Mouse (Mus musculus) kidney, embryonic 14.5 days (tissue): ENCODE measurements around the gene Axin2. TPM values are rescaled to one million over a fixed set of nuclear protein-coding genes. Genes with fewer than 3 reads are reported as not detected.

ENCODE experiments used
- ATAC-seq: fragments of 200-750 bp; cut with Nextera tagmentation; 2 replicates; pipeline ENCODE4 v1.8.0; 2017; ENCODE audit warnings: moderate number of reproducible peaks, mild to moderate bottlenecking, moderate TSS enrichment, moderate library complexity; ENCODE audit not compliant: low FRiP score, low TSS enrichment
- H3K27ac ChIP-seq: fragments of 300-500 bp; sonication (generic); 2 replicates; pipeline ENCODE4 v1.5.1; 2014; ENCODE audit warnings: low read depth, mild to moderate bottlenecking, low read length, moderate library complexity, mixed read lengths
- H3K27me3 ChIP-seq: fragments of 300-500 bp; sonication (generic); 2 replicates; pipeline ENCODE4 v1.6.1; 2014; ENCODE audit warnings: mild to moderate bottlenecking, low read length; ENCODE audit not compliant: control insufficient read depth, insufficient read depth
- H3K36me3 ChIP-seq: fragments of 300-500 bp; sonication (generic); 2 replicates; pipeline ENCODE4 v1.6.1; 2014; ENCODE audit warnings: low read length, mixed read lengths; ENCODE audit not compliant: control insufficient read depth, insufficient read depth
- H3K4me1 ChIP-seq: fragments of 300-500 bp; sonication (generic); 2 replicates; pipeline ENCODE4 v1.6.1; 2014; ENCODE audit warnings: low read length, mixed read lengths; ENCODE audit not compliant: control insufficient read depth, insufficient read depth
- H3K4me2 ChIP-seq: fragments of 300-500 bp; sonication (generic); replicated peaks from 2 replicates; pipeline ENCODE4 v1.6.1; 2014; ENCODE audit warnings: low read depth, mild to moderate bottlenecking, low read length
- H3K4me3 ChIP-seq: fragments of 300-500 bp; sonication (generic); 2 replicates; pipeline ENCODE4 v1.5.1; 2014; ENCODE audit warnings: mild to moderate bottlenecking, low read length
- H3K9ac ChIP-seq: fragments of 300-500 bp; sonication (generic); 2 replicates; pipeline ENCODE4 v1.6.1; 2014; ENCODE audit warnings: low read depth, mild to moderate bottlenecking, low read length, moderate library complexity
- H3K9me3 ChIP-seq: fragments of 300-500 bp; sonication (generic); 2 replicates; pipeline ENCODE4 v1.6.1; 2016; ENCODE audit warnings: low read length; ENCODE audit not compliant: control insufficient read depth
- WGBS: fragments of 180-500 bp; shearing (Covaris S2); extraction: QIAGEN DNeasy Blood & Tissue Kit; methylation state at CpG from one replicate; pipeline ENCODE4 v1.1.7; 2014; 5-methylcytosine and 5-hydroxymethylcytosine counted together
- polyA plus RNA-seq: library from polyadenylated mRNA; unstranded; fragments of >200 nt; fragmentation: Nextera tagmentation; extraction: Ambion mirVana; gene quantifications from 2 replicates; pipeline ENCODE4 v1.2.1, GENCODE M21; 2014

Gene Axin2
- polyA plus RNA-seq, 1 experiment from 2014 or later: 8.0 TPM

- no peak for ATAC-seq
- Histone ChIP-seq H3K9ac (no peak overlapping the region), H3K27me3 (no peaks in the 10 kb centered on the region), H3K27ac (no peak overlapping the region), H3K4me2 (no peak overlapping the region), H3K4me3 (no peak overlapping the region), H3K4me1 (peaks cover 45% of the 10 kb centered on the region), H3K36me3 (peaks cover 37% of the 10 kb centered on the region), H3K9me3 (no peaks in the 10 kb centered on the region)
- 66% methylated on average over 6 of the region's 6 CpGs for WGBS
Observed at GRCm38 (mm10) chr11:108929700-108930099, 9.6 kb downstream of the Axin2 start.

GRCm38 (mm10) chr11:108930612-108931011 lies 10.5 kb downstream of the Axin2 start:
- H3K36me3 ChIP-seq: peaks cover 39% of the 10 kb centered on the region
- H3K4me1 ChIP-seq: peaks cover 41% of the 10 kb centered on the region
- ATAC-seq: peak; percentile 41; the same call in 1 of the 2 replicates
- no peaks in the 10 kb centered on the region for H3K27me3 ChIP-seq
- no peaks in the 10 kb centered on the region for H3K9me3 ChIP-seq
- H3K27ac ChIP-seq: no peak overlapping the region
- H3K4me3 ChIP-seq: no peak overlapping the region
- 36% methylated on average over 3 of the region's 3 CpGs for WGBS
- no peak overlapping the region for H3K4me2 ChIP-seq
- no peak overlapping the region for H3K9ac ChIP-seq

GRCm38 (mm10) chr11:108933835-108934234 lies 13.7 kb downstream of the Axin2 start:
- no peak overlapping the region for H3K4me2 ChIP-seq
- peaks cover 28% of the 10 kb centered on the region for H3K4me1 ChIP-seq
- peaks cover 61% of the 10 kb centered on the region for H3K36me3 ChIP-seq
- WGBS: 74% methylated on average over 9 of the region's 9 CpGs
- H3K9ac ChIP-seq: no peak overlapping the region
- no peaks in the 10 kb centered on the region for H3K27me3 ChIP-seq
- H3K27ac ChIP-seq: no peak overlapping the region
- no peak for ATAC-seq
- no peaks in the 10 kb centered on the region for H3K9me3 ChIP-seq
- H3K4me3 ChIP-seq: no peak overlapping the region

- Histone ChIP-seq H3K9me3 (no peaks in the 10 kb centered on the region), H3K27ac (no peak overlapping the region), H3K9ac (no peak overlapping the region), H3K4me3 (no peak overlapping the region), H3K4me2 (no peak overlapping the region), H3K27me3 (no peaks in the 10 kb centered on the region), H3K36me3 (peaks cover 74% of the 10 kb centered on the region), H3K4me1 (peaks cover 14% of the 10 kb centered on the region)
- 58% methylated on average over 18 of the region's 18 CpGs for WGBS
- peak; percentile 24; the same call in 1 of the 2 replicates for ATAC-seq
Observed at GRCm38 (mm10) chr11:108935128-108935868, 15.1 kb downstream of the Axin2 start.

GRCm38 (mm10) chr11:108936016-108936792 lies 16.1 kb downstream of the Axin2 start:
- no peaks in the 10 kb centered on the region for H3K9me3 ChIP-seq
- peaks cover 67% of the 10 kb centered on the region for H3K36me3 ChIP-seq
- 51% methylated on average over 18 of the region's 18 CpGs for WGBS
- no peak overlapping the region for H3K9ac ChIP-seq
- H3K4me3 ChIP-seq: no peak overlapping the region
- H3K27me3 ChIP-seq: no peaks in the 10 kb centered on the region
- H3K4me2 ChIP-seq: no peak overlapping the region
- ATAC-seq: no peak
- 0 out of 2 replicates have a peak, but pooled peaks cover 10% of the 10 kb centered on the region for H3K4me1 ChIP-seq
- H3K27ac ChIP-seq: no peak overlapping the region

- Histone ChIP-seq H3K9me3 (no peaks in the 10 kb centered on the region), H3K36me3 (peaks cover 75% of the 10 kb centered on the region), H3K4me2 (no peak overlapping the region), H3K27me3 (no peaks in the 10 kb centered on the region), H3K27ac (no peak overlapping the region), H3K9ac (no peak overlapping the region), H3K4me1 (0 out of 2 replicates have a peak, but pooled peaks cover 5% of the 10 kb centered on the region), H3K4me3 (no peak overlapping the region)
- no peak for ATAC-seq
- 60% methylated on average over 19 of the region's 19 CpGs for WGBS
Observed at GRCm38 (mm10) chr11:108940655-108941412, 20.7 kb downstream of the Axin2 start.

GRCm38 (mm10) chr11:108941836-108942235 lies 21.7 kb downstream of the Axin2 start:
- Histone ChIP-seq H3K27me3 (no peaks in the 10 kb centered on the region), H3K4me3 (no peak overlapping the region), H3K4me2 (no peak overlapping the region), H3K36me3 (peaks cover 81% of the 10 kb centered on the region), H3K4me1 (no peaks in the 10 kb centered on the region), H3K9ac (no peak overlapping the region), H3K9me3 (no peaks in the 10 kb centered on the region), H3K27ac (no peak overlapping the region)
- WGBS: 95% methylated on average over 18 of the region's 18 CpGs
- ATAC-seq: no peak

GRCm38 (mm10) chr11:108943741-108944140 lies 23.6 kb downstream of the Axin2 start:
- no peaks in the 10 kb centered on the region for H3K9me3 ChIP-seq

More at GRCm38 (mm10) chr11:108943741-108944140, 23.6 kb downstream of the Axin2 start:
- ATAC-seq: no peak
- H3K27me3 ChIP-seq: no peaks in the 10 kb centered on the region
- H3K4me2 ChIP-seq: no peak overlapping the region
- no peak overlapping the region for H3K4me3 ChIP-seq
- 82% methylated on average over 11 of the region's 11 CpGs for WGBS
- H3K36me3 ChIP-seq: peaks cover 82% of the 10 kb centered on the region
- H3K9ac ChIP-seq: no peak overlapping the region
- no peaks in the 10 kb centered on the region for H3K4me1 ChIP-seq
- H3K27ac ChIP-seq: no peak overlapping the region
